22 mouse cellular contexts compared by ENCODE assay signal in genomic region chr9:21831558-21832240, GRCm38 (mm10). TPM values are rescaled to one million over a fixed set of nuclear protein-coding genes. Genes with fewer than 3 reads are reported as not detected.
A peak's percentile ranks its signal among the peaks of the same experiment; 100 is the strongest.
DNase-seq lines count a peak whose midpoint lies in the region; ATAC-seq and TF ChIP-seq lines count a peak whose summit lies in the region.
"Had no signal": no experiment of that assay in that cellular context is flagged by ENCODE, and none has a peak within 500 bp of the region (broad histone marks: within the 10 kb centered on the region; RNA-seq: fewer than 3 reads in every experiment).

No protein-coding gene starts in this region.

- no peaks in the 10 kb centered on the region for H3K9me3 ChIP-seq in lung, postnatal 0 days (ENCODE audit: low read length)
- no peaks in the 10 kb centered on the region for H3K9me3 ChIP-seq in liver, embryonic 13.5 days (replicated peaks)
- H3K9me3 ChIP-seq: forebrain, embryonic 10.5 days; G1E; neural tube, embryonic 15.5 days; stomach, embryonic 15.5 days had no signal

- H3K4me3 ChIP-seq in lung, postnatal 0 days (ENCODE audit: low read depth, low read length) = no peak overlapping the region
- no peak overlapping the region for H3K4me3 ChIP-seq in liver, embryonic 13.5 days (replicated peaks)
- H3K4me3 ChIP-seq: forebrain, embryonic 10.5 days; neural tube, embryonic 15.5 days; stomach, embryonic 15.5 days had no signal

- no peak overlapping the region for H3K4me2 ChIP-seq in lung, postnatal 0 days (replicated peaks; ENCODE audit: low read depth, low read length)
- H3K4me2 ChIP-seq in liver, embryonic 13.5 days = no peak overlapping the region
- H3K4me2 ChIP-seq: lung, embryonic 14.5 days; neural tube, embryonic 15.5 days; stomach, embryonic 15.5 days had no signal

- no peak for TF ChIP-seq EP300 in lung, postnatal 0 days (IDR thresholded peaks at IDR 0.05)

- H3K27me3 ChIP-seq in lung, postnatal 0 days (replicated peaks; ENCODE audit: insufficient read depth, low read length) = no peaks in the 10 kb centered on the region
- H3K27me3 ChIP-seq in liver, embryonic 13.5 days = no peaks in the 10 kb centered on the region
- H3K27me3 ChIP-seq: neural tube, embryonic 15.5 days; stomach, embryonic 15.5 days had no signal

- peak; percentile 63 for DNase-seq in adrenal gland, postnatal 14 days
- no peak for DNase-seq in adrenal gland, adult 8-10 months
- DNase-seq in lung, postnatal 0 days (ENCODE audit: low spot score) = peak; percentile 38
- no peak for DNase-seq in lung, postnatal 25 days (ENCODE audit: low spot score)
- DNase-seq in liver, embryonic 13.5 days = no peak
- DNase-seq in left cerebral cortex, adult 11 months (ENCODE audit: low spot score) = no peak
- no peak for DNase-seq in cerebellum, postnatal 14 days
- no peak for DNase-seq in layer of hippocampus, postnatal 25 days (ENCODE audit: extremely low spot score in 1 of 2, low spot score in 1 of 2)
- DNase-seq: cerebellum, adult 18-20 months; gastrocnemius, postnatal 14 days; layer of hippocampus, postnatal 36 days; lung, embryonic 14.5 days; thymus, adult 18-20 months; thymus, postnatal 4 days had no signal

- no peak overlapping the region for H3K9ac ChIP-seq in lung, postnatal 0 days (replicated peaks; ENCODE audit: low read depth)
- H3K9ac ChIP-seq in liver, embryonic 13.5 days = no peak overlapping the region
- H3K9ac ChIP-seq: lung, embryonic 14.5 days; neural tube, embryonic 15.5 days; stomach, embryonic 15.5 days had no signal

- H3K36me3 ChIP-seq in lung, postnatal 0 days (ENCODE audit: insufficient read depth, low read length) = peaks cover 26% of the 10 kb centered on the region; the same call in 1 of the 2 replicates
- 0 out of 2 replicates have a peak, but pooled peaks cover 1% of the 10 kb centered on the region for H3K36me3 ChIP-seq in liver, embryonic 13.5 days
- H3K36me3 ChIP-seq: neural tube, embryonic 15.5 days had no signal

- 74% methylated on average over 20 of the region's 20 CpGs for WGBS in lung, postnatal 0 days
- 79% methylated on average over 20 of the region's 20 CpGs for WGBS in liver, embryonic 13.5 days (ENCODE audit: insufficient replicate concordance)

- ATAC-seq in lung, postnatal 0 days = no peak
- peak; percentile 13; the same call in 1 of the 2 replicates for ATAC-seq in liver, embryonic 13.5 days (ENCODE audit: low read depth)
- ATAC-seq: midbrain, embryonic 16.5 days had no signal

- no peak for TF ChIP-seq CTCF in lung, postnatal 0 days (IDR thresholded peaks at IDR 0.05)

- no peak overlapping the region for H3K27ac ChIP-seq in lung, postnatal 0 days (ENCODE audit: low read length)
- peak overlapping the region; percentile 54 for H3K27ac ChIP-seq in liver, embryonic 13.5 days
- H3K27ac ChIP-seq: forebrain, embryonic 10.5 days; neural tube, embryonic 15.5 days; stomach, embryonic 15.5 days had no signal

- no peaks in the 10 kb centered on the region; the same call in 1 of the 2 replicates for H3K4me1 ChIP-seq in lung, postnatal 0 days (ENCODE audit: insufficient read depth, low read depth, low read length)
- H3K4me1 ChIP-seq in liver, embryonic 13.5 days (replicated peaks) = peaks cover 13% of the 10 kb centered on the region; the same call in 1 of the 2 replicates
- H3K4me1 ChIP-seq: forebrain, embryonic 10.5 days; neural tube, embryonic 15.5 days; stomach, embryonic 15.5 days had no signal

RNA-seq across cellular contexts. Expression of gene Angptl8, which starts 3.6 kb away (rescaled TPM):
- 5.1 and 10.2 TPM in 2 replicates for total RNA-seq in adrenal gland, postnatal 14 days (2021)
- total RNA-seq in adrenal gland, adult 8-10 months (2022) = 10 to 100 TPM in 2 of 4 experiments, 1 to 10 TPM in 2; 1.5 to 12.0 (median 7.7) TPM
- polyA plus RNA-seq in lung, postnatal 0 days (2015; fragmentation: Nextera tagmentation; extraction: Ambion mirVana) = 6.2 and 7.4 TPM in 2 replicates
- 15.5 and 16.1 TPM in 2 replicates for polyA plus RNA-seq in liver, embryonic 13.5 days (2015; fragmentation: Nextera tagmentation; extraction: Ambion mirVana)
- not detected for total RNA-seq in layer of hippocampus, postnatal 25 days (2021)
- total RNA-seq: G1E; gastrocnemius, postnatal 14 days; layer of hippocampus, adult 18-20 months; layer of hippocampus, postnatal 36 days; left cerebral cortex, postnatal 36 days; megakaryocyte-erythroid progenitor cell, adult 5-6 weeks had no signal
- polyA plus RNA-seq: G1E had no signal

RNA-seq across cellular contexts. Expression of gene Dock6, which starts 20.7 kb away (rescaled TPM):
- total RNA-seq in adrenal gland, postnatal 14 days (2021) = 46.0 and 49.2 TPM in 2 replicates
- 10 to 100 TPM; 34.3 to 80.5 (median 56.4) TPM for total RNA-seq in adrenal gland, adult 8-10 months (2022)
- polyA plus RNA-seq in lung, postnatal 0 days (2015; fragmentation: Nextera tagmentation; extraction: Ambion mirVana) = 35.8 and 43.2 TPM in 2 replicates
- polyA plus RNA-seq in liver, embryonic 13.5 days (2015; fragmentation: Nextera tagmentation; extraction: Ambion mirVana) = 3.9 and 4.1 TPM in 2 replicates
- 10 to 100 TPM; 13.1 to 18.4 TPM for total RNA-seq in layer of hippocampus, postnatal 25 days (2021)

RNA-seq across cellular contexts. Expression of gene Kank2, which starts 33.2 kb away (rescaled TPM):
- total RNA-seq in adrenal gland, postnatal 14 days (2021) = 31.5 and 31.8 TPM in 2 replicates
- 10 to 100 TPM; 35.0 to 58.9 (median 47.5) TPM for total RNA-seq in adrenal gland, adult 8-10 months (2022)
- 23.3 and 24.0 TPM in 2 replicates for polyA plus RNA-seq in lung, postnatal 0 days (2015; fragmentation: Nextera tagmentation; extraction: Ambion mirVana)
- polyA plus RNA-seq in liver, embryonic 13.5 days (2015; fragmentation: Nextera tagmentation; extraction: Ambion mirVana) = 2.6 and 3.4 TPM in 2 replicates
- total RNA-seq in layer of hippocampus, postnatal 25 days (2021) = 1 to 10 TPM; 6.3 to 7.4 TPM
- polyA plus RNA-seq: G1E had no signal

Comparison
In these comparisons a context has a peak if more than half of its experiments do, and no peak if none do; other contexts are left out.
1. DNase-seq: peak in adrenal gland, postnatal 14 days (single experiment) and lung, postnatal 0 days (single experiment); none in adrenal gland, adult 8-10 months (single experiment), lung, postnatal 25 days (single experiment), liver, embryonic 13.5 days (single experiment), left cerebral cortex, adult 11 months (single experiment), cerebellum, postnatal 14 days (0 of 2) and layer of hippocampus, postnatal 25 days (0 of 2).